17 mouse cellular contexts compared by ENCODE assay signal in the genomic region with DNA sequence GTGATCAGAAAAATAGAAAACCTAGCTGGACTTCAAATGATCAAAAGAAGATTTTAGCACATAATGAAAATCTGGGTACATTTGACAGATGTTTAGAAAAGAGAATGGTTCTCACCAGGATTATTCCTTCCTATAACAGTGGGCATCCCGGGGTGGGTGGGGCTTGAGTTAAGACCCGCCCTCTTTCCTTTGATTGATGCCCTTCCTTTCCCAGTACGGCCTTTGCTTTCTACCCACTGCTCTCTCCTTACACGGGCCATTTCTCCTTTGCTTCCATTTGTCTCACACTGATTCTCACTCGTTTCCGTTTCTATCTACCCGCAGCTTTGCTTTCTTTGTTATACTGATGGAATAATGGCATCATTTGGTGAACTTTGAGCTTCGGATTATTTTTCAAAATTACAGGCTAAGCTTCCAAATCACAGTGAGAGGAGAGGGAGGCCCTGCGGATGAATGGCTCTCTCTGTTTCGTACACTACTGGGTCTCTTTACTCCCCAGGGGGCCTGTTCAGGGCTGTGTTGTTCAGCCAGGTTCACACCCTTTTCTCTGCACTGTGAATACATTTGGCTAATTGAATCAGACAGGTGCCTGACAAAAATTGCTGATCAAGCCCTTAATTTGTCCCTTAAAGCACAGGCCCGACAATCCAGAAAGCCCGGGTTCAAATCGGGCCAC.
DNase-seq lines count a peak whose midpoint lies in the region; ATAC-seq and TF ChIP-seq lines count a peak whose summit lies in the region.
"Had no signal": no experiment of that assay in that cellular context is flagged by ENCODE, and none has a peak within 500 bp of the region (broad histone marks: within the 10 kb centered on the region; RNA-seq: fewer than 3 reads in every experiment).

No protein-coding gene starts in this region.

- peaks cover 0 to 11% of the 10 kb centered on the region in 2 experiments; a peak in 2 of 4 replicates for H3K4me1 ChIP-seq in CH12.LX (ENCODE audit: control insufficient read depth in 1 of 2, insufficient read depth in 2 of 2)
- H3K4me1 ChIP-seq in embryonic facial prominence, embryonic 11.5 days (ENCODE audit: control insufficient read depth, insufficient read depth, low read length): no peaks in the 10 kb centered on the region
- H3K4me1 ChIP-seq in hindbrain, postnatal 0 days (ENCODE audit: insufficient read depth, low read length): no peaks in the 10 kb centered on the region
- H3K4me1 ChIP-seq: heart, embryonic 12.5 days had no signal

- no peaks in the 10 kb centered on the region for H3K79me2 ChIP-seq in CH12.LX (replicated peaks; ENCODE audit: control insufficient read depth, extremely low read depth, insufficient read depth, poor library complexity, severe bottlenecking)

- WGBS in embryonic facial prominence, embryonic 11.5 days: 46% methylated on average over 13 of the region's 13 CpGs
- WGBS in hindbrain, postnatal 0 days: 52% methylated on average over 13 of the region's 13 CpGs

- no peak for TF ChIP-seq CTCF in CH12.LX (conservative IDR thresholded peaks at IDR 0.05 in 1 of 2, IDR thresholded peaks at IDR 0.05 in 1 of 2; ENCODE audit: low read depth in 2 of 2, low read length in 2 of 2)
- TF ChIP-seq CTCF in hindbrain, postnatal 0 days (IDR thresholded peaks at IDR 0.05; ENCODE audit: low read depth): no peak

- TF ChIP-seq EP300 in CH12.LX (IDR thresholded peaks at IDR 0.05; ENCODE audit: low read length): no peak

- no peak overlapping the region for H3K9ac ChIP-seq in CH12.LX (ENCODE audit: insufficient read depth, low read depth)
- no peak overlapping the region for H3K9ac ChIP-seq in embryonic facial prominence, embryonic 11.5 days (replicated peaks; ENCODE audit: low read length)
- H3K9ac ChIP-seq in hindbrain, postnatal 0 days (replicated peaks; ENCODE audit: low read length): no peak overlapping the region
- H3K9ac ChIP-seq: heart, embryonic 12.5 days; hindbrain, embryonic 15.5 days; limb, embryonic 12.5 days had no signal

- in situ Hi-C loops in CH12.LX (cut with MboI; ENCODE audit: low pct_ligation_motif_present, low pct_unique_long_range_greater_than_20kb, low sequenced_read_pairs): no loop called here

- ATAC-seq in embryonic facial prominence, embryonic 11.5 days (replicated peaks; ENCODE audit: insufficient number of reproducible peaks, low FRiP score, low TSS enrichment, low read depth): peak; percentile 74
- peak; percentile 70; the same call in 1 of the 2 replicates for ATAC-seq in hindbrain, postnatal 0 days

- H3K9me3 ChIP-seq in CH12.LX (replicated peaks; ENCODE audit: low read length): no peaks in the 10 kb centered on the region
- H3K9me3 ChIP-seq in embryonic facial prominence, embryonic 11.5 days (replicated peaks; ENCODE audit: control insufficient read depth, low read length): no peaks in the 10 kb centered on the region
- no peaks in the 10 kb centered on the region for H3K9me3 ChIP-seq in hindbrain, postnatal 0 days (ENCODE audit: low read length)
- H3K9me3 ChIP-seq: heart, embryonic 12.5 days; hindbrain, embryonic 15.5 days; limb, embryonic 12.5 days had no signal

- H3K27me3 ChIP-seq in CH12.LX (replicated peaks): no peaks in the 10 kb centered on the region
- H3K27me3 ChIP-seq in embryonic facial prominence, embryonic 11.5 days (ENCODE audit: control insufficient read depth, insufficient read depth, low read length): no peaks in the 10 kb centered on the region
- H3K27me3 ChIP-seq in hindbrain, postnatal 0 days (ENCODE audit: insufficient read depth, low read length): no peaks in the 10 kb centered on the region
- H3K27me3 ChIP-seq: heart, embryonic 12.5 days; limb, embryonic 12.5 days had no signal

- dilution Hi-C loops in CH12.LX (cut with MboI; ENCODE audit: extremely low pct_ligation_motif_present, extremely low pct_unique_long_range_greater_than_20kb, low sequenced_read_pairs): no loop called here

- no peak for TF ChIP-seq RAD21 in CH12.LX (IDR thresholded peaks at IDR 0.05; ENCODE audit: low read depth, low read length)

- no peak overlapping the region for H3K27ac ChIP-seq in CH12.LX (ENCODE audit: insufficient read depth, low read depth)
- no peak overlapping the region for H3K27ac ChIP-seq in embryonic facial prominence, embryonic 11.5 days (replicated peaks; ENCODE audit: low read depth, low read length)
- no peak overlapping the region for H3K27ac ChIP-seq in hindbrain, postnatal 0 days
- H3K27ac ChIP-seq: hindbrain, embryonic 15.5 days; limb, embryonic 12.5 days had no signal

- no peaks in the 10 kb centered on the region for H3K36me3 ChIP-seq in CH12.LX (replicated peaks in 1 of 2; ENCODE audit: control insufficient read depth in 1 of 2, insufficient read depth in 1 of 2, low read length in 1 of 2)
- no peaks in the 10 kb centered on the region for H3K36me3 ChIP-seq in embryonic facial prominence, embryonic 11.5 days (replicated peaks; ENCODE audit: control insufficient read depth, insufficient read depth, low read depth, low read length)
- no peaks in the 10 kb centered on the region for H3K36me3 ChIP-seq in hindbrain, postnatal 0 days (ENCODE audit: insufficient read depth, low read length)
- H3K36me3 ChIP-seq: heart, embryonic 12.5 days; hindbrain, embryonic 15.5 days had no signal

- TF ChIP-seq POLR2A in CH12.LX (IDR thresholded peaks at IDR 0.05; ENCODE audit: low read depth, low read length): no peak

- peak; percentile 41 for DNase-seq in embryo, embryonic 10.5 days (ENCODE audit: low spot score)
- no peak for DNase-seq in embryo, embryonic 9.5 days (ENCODE audit: extremely low spot score)
- no peak for DNase-seq in CH12.LX (ENCODE audit: extremely low read depth)
- peak; percentile 46 for DNase-seq in embryonic facial prominence, embryonic 11.5 days (ENCODE audit: low spot score)
- DNase-seq in hindbrain, postnatal 0 days (ENCODE audit: low spot score): peak; percentile 32
- no peak for DNase-seq in spleen, postnatal 36 days (ENCODE audit: low spot score in 2 of 2)
- DNase-seq in right cerebral cortex, adult 18-20 months: no peak
- DNase-seq in heart, postnatal 10 days: no peak
- DNase-seq: cerebellum, postnatal 25 days; gastrocnemius, postnatal 10 days; kidney, adult 9 months; lung, postnatal 36 days; spleen, adult 18-20 months; thymus, adult 2 months had no signal

- no peak overlapping the region for H3K4me3 ChIP-seq in CH12.LX (replicated peaks in 1 of 3; ENCODE audit: low read depth in 2 of 3, low read length in 2 of 3, poor library complexity in 1 of 3)
- no peak overlapping the region for H3K4me3 ChIP-seq in embryonic facial prominence, embryonic 11.5 days (ENCODE audit: low read depth, low read length)
- H3K4me3 ChIP-seq in hindbrain, postnatal 0 days (ENCODE audit: low read length): no peak overlapping the region
- H3K4me3 ChIP-seq: heart, embryonic 12.5 days; hindbrain, embryonic 15.5 days; limb, embryonic 12.5 days had no signal

- peak overlapping the region; percentile 5; the same call in 1 of the 2 replicates for H3K4me2 ChIP-seq in CH12.LX (ENCODE audit: insufficient read depth, low read depth, poor library complexity, severe bottlenecking)
- H3K4me2 ChIP-seq in embryonic facial prominence, embryonic 11.5 days (ENCODE audit: low read depth, low read length): no peak overlapping the region
- H3K4me2 ChIP-seq in hindbrain, postnatal 0 days (ENCODE audit: low read depth, low read length): no peak overlapping the region
- H3K4me2 ChIP-seq: heart, embryonic 12.5 days; hindbrain, embryonic 15.5 days; limb, embryonic 12.5 days had no signal

- intact Hi-C loops in heart, postnatal 10 days (cut with DNase I): loop anchor here (5.0 kb wide), 1 partner anchor 419 kb away; no protein-coding TSS in a partner anchor

TF ChIP-seq in CH12.LX, 34 proteins besides CTCF, POLR2A, EP300 and RAD21:
- TF ChIP-seq MXI1 (IDR thresholded peaks at IDR 0.05; ENCODE audit: low read depth, low read length) (no peak), ETS1 (conservative IDR thresholded peaks at IDR 0.05; ENCODE audit: low read depth, low read length) (no peak), IRF4 (IDR thresholded peaks at IDR 0.05; ENCODE audit: low read depth, low read length) (no peak), USF1 (IDR thresholded peaks at IDR 0.05; ENCODE audit: low read depth, low read length) (no peak), ZKSCAN1 (IDR thresholded peaks at IDR 0.05; ENCODE audit: borderline replicate concordance, low read depth, low read length) (no peak), JUN (IDR thresholded peaks at IDR 0.05; ENCODE audit: insufficient read depth, low read depth, low read length) (no peak)

Comparison
In these comparisons a context has a peak if more than half of its experiments do, and no peak if none do; other contexts are left out.
1. DNase-seq: peak in embryo, embryonic 10.5 days (single experiment), embryonic facial prominence, embryonic 11.5 days (single experiment) and hindbrain, postnatal 0 days (single experiment); none in embryo, embryonic 9.5 days (single experiment), CH12.LX (single experiment), spleen, postnatal 36 days (0 of 2), right cerebral cortex, adult 18-20 months (single experiment) and heart, postnatal 10 days (0 of 2).